Comparison of ENCODE assay signal across 1 mouse cellular context in genomic region chr11:53312823-53313222, GRCm38 (mm10).
TF ChIP-seq lines count a peak whose summit lies in the region.

No protein-coding gene starts in this region.

TF ChIP-seq in MEL, 35 proteins besides CTCF, POLR2A, EP300 and RAD21:
- 0 out of 2 replicates have a peak, but pooled peaks have one; percentile 32 for TF ChIP-seq MYC (IDR thresholded peaks at IDR 0.05; ENCODE audit: low read depth, low read length)
- peak; percentile 76 for TF ChIP-seq MAZ (IDR thresholded peaks at IDR 0.05; ENCODE audit: low read depth, low read length)
- TF ChIP-seq ETS1 (IDR thresholded peaks at IDR 0.05; ENCODE audit: low read depth, low read length) = 0 out of 2 replicates have a peak, but pooled peaks have one; percentile 8
- 0 out of 2 replicates have a peak, but pooled peaks have one; percentile 5 for TF ChIP-seq JUND (IDR thresholded peaks at IDR 0.05; ENCODE audit: low read depth, low read length)
- TF ChIP-seq ZNF384 (IDR thresholded peaks at IDR 0.05; ENCODE audit: low read depth, low read length) = peak; percentile 90
- TF ChIP-seq HCFC1 (IDR thresholded peaks at IDR 0.05; ENCODE audit: low read depth, low read length) = 0 out of 2 replicates have a peak, but pooled peaks have one; percentile 24
- peak; percentile 32; the same call in 1 of the 2 replicates for TF ChIP-seq SIN3A (IDR thresholded peaks at IDR 0.05; ENCODE audit: low read length)
